Mouse (Mus musculus) liver, postnatal 0 days (tissue): ENCODE results near the gene Asb17. TPM values are rescaled to one million over a fixed set of nuclear protein-coding genes. Genes with fewer than 3 reads are reported as not detected.

Experiments used
- ATAC-seq: fragments of 200-750 bp; cut with Nextera tagmentation; 2 replicates; pipeline ENCODE4 v1.8.0; 2017; ENCODE audit warnings: mild to moderate bottlenecking, moderate library complexity
- DNase-seq: peaks from one replicate; pipeline ENCODE4 v3.0.0-alpha.2; 2016
- H3K27ac ChIP-seq: fragments of 300-500 bp; sonication (generic); 2 replicates; pipeline ENCODE4 v1.5.1; 2014; ENCODE audit warnings: antibody characterized with exemption, moderate library complexity, mild to moderate bottlenecking, low read depth
- H3K27me3 ChIP-seq: fragments of 300-500 bp; sonication (generic); 2 replicates; pipeline ENCODE4 v1.6.1; 2014; ENCODE audit warnings: low read length, control low read depth, mixed read lengths; ENCODE audit not compliant: insufficient read depth
- H3K36me3 ChIP-seq: fragments of 300-500 bp; sonication (generic); replicated peaks from 2 replicates; pipeline ENCODE4 v1.6.1; 2014; ENCODE audit warnings: mild to moderate bottlenecking, control low read depth, low read length, moderate library complexity, mixed read lengths; ENCODE audit not compliant: insufficient read depth
- H3K4me1 ChIP-seq: fragments of 300-500 bp; sonication (generic); 2 replicates; pipeline ENCODE4 v1.6.1; 2014; ENCODE audit warnings: antibody characterized with exemption, mild to moderate bottlenecking, control low read depth; ENCODE audit not compliant: insufficient read depth
- H3K4me2 ChIP-seq: fragments of 300-500 bp; sonication (generic); 2 replicates; pipeline ENCODE4 v1.6.1; 2014; ENCODE audit warnings: low read depth, mild to moderate bottlenecking, low read length, moderate library complexity, mixed read lengths
- H3K4me3 ChIP-seq: fragments of 300-500 bp; sonication (generic); 2 replicates; pipeline ENCODE4 v1.5.1; 2014; ENCODE audit warnings: low read depth, low read length
- H3K9ac ChIP-seq: fragments of 300-500 bp; sonication (generic); replicated peaks from 2 replicates; pipeline ENCODE4 v1.6.1; 2014; ENCODE audit warnings: mild to moderate bottlenecking, moderate library complexity
- H3K9me3 ChIP-seq: fragments of 300-500 bp; sonication (generic); 2 replicates; pipeline ENCODE4 v1.6.1; 2016; ENCODE audit warnings: mild to moderate bottlenecking, control low read depth, low read length, mixed read lengths
- CTCF ChIP-seq: sonication (generic); IDR thresholded peaks from 2 replicates; pipeline ENCODE4 v1.5.1; 2016; ENCODE audit warnings: antibody characterized with exemption, low read depth
- EP300 ChIP-seq: IDR thresholded peaks from 2 replicates; pipeline ENCODE4 v1.6.1; 2016; ENCODE audit warnings: antibody characterized with exemption, low read depth, mild to moderate bottlenecking
- WGBS: fragments of 180-500 bp; shearing (Covaris S2); extraction: QIAGEN DNeasy Blood & Tissue Kit; methylation state at CpG from one replicate; pipeline ENCODE4 v1.1.7; 2014; ENCODE audit not compliant: insufficient replicate concordance; 5-methylcytosine and 5-hydroxymethylcytosine counted together
- polyA plus RNA-seq: library from polyadenylated mRNA; unstranded; fragments of >200 nt; fragmentation: Nextera tagmentation; extraction: Ambion mirVana; gene quantifications from 2 replicates; pipeline ENCODE4 v1.2.1, GENCODE M21; 2015

The Asb17 gene
- 0.40 and 0.66 TPM in 2 replicates for polyA plus RNA-seq

GRCm38 (mm10) chr3:153844030-153844429 is at the start of gene Asb17:
Gene Asb17 (plus strand): TSS chr3:153844209.
- H3K27ac ChIP-seq: no peak within 1 kb of the TSS
- no peak within 1 kb of the TSS for H3K4me3 ChIP-seq
- no peaks in the 10 kb centered on the region for H3K27me3 ChIP-seq
- no peaks in the 10 kb centered on the region for H3K9me3 ChIP-seq
- H3K9ac ChIP-seq: no peak within 1 kb of the TSS
- ATAC-seq: no peak
- H3K4me2 ChIP-seq: no peak within 1 kb of the TSS
- WGBS: 91% methylated on average over 10 of the region's 10 CpGs
- no peaks in the 10 kb centered on the region for H3K36me3 ChIP-seq
- TF ChIP-seq CTCF (no peak), EP300 (no peak)
- no peak for DNase-seq
- H3K4me1 ChIP-seq: peaks cover 3% of the 10 kb centered on the region

GRCm38 (mm10) chr3:153797574-153797973 is 46.4 kb upstream of the Asb17 start:
- Histone ChIP-seq H3K4me2 (no peak overlapping the region), H3K9ac (no peak overlapping the region), H3K27ac (no peak overlapping the region), H3K4me3 (no peak overlapping the region), H3K36me3 (no peaks in the 10 kb centered on the region), H3K4me1 (peaks cover 18% of the 10 kb centered on the region), H3K27me3 (no peaks in the 10 kb centered on the region), H3K9me3 (no peaks in the 10 kb centered on the region)
- 28% methylated on average over 7 of the region's 7 CpGs for WGBS
- ATAC-seq (no peak), DNase-seq (no peak)
- TF ChIP-seq CTCF: no peak
- no peak for TF ChIP-seq EP300

- no peaks in the 10 kb centered on the region for H3K36me3 ChIP-seq
- no peak overlapping the region for H3K4me2 ChIP-seq
- TF ChIP-seq EP300 (no peak), CTCF (no peak)
- H3K27me3 ChIP-seq: no peaks in the 10 kb centered on the region
- no peak overlapping the region for H3K9ac ChIP-seq
- no peaks in the 10 kb centered on the region for H3K9me3 ChIP-seq
- no peak overlapping the region for H3K4me3 ChIP-seq
- 93% methylated on average over 11 of the region's 11 CpGs for WGBS
- H3K27ac ChIP-seq: no peak overlapping the region
- no peak for ATAC-seq
- H3K4me1 ChIP-seq: peaks cover 25% of the 10 kb centered on the region
- no peak for DNase-seq
Observed at GRCm38 (mm10) chr3:153799603-153800002, 44.4 kb upstream of the Asb17 start.

GRCm38 (mm10) chr3:153800690-153801089 is 43.3 kb upstream of the Asb17 start:
- H3K36me3 ChIP-seq: no peaks in the 10 kb centered on the region
- H3K27me3 ChIP-seq: no peaks in the 10 kb centered on the region
- H3K9me3 ChIP-seq: no peaks in the 10 kb centered on the region
- H3K27ac ChIP-seq: no peak overlapping the region
- TF ChIP-seq CTCF (no peak), EP300 (peak; percentile 29; the same call in 1 of the 2 replicates)
- H3K4me3 ChIP-seq: no peak overlapping the region
- H3K4me1 ChIP-seq: peaks cover 25% of the 10 kb centered on the region
- ATAC-seq: no peak
- peak overlapping the region; percentile 35; the same call in 1 of the 2 replicates for H3K4me2 ChIP-seq
- H3K9ac ChIP-seq: no peak overlapping the region
- 53% methylated on average over 5 of the region's 5 CpGs for WGBS
- no peak for DNase-seq

GRCm38 (mm10) chr3:153801541-153801940 is 42.5 kb upstream of the Asb17 start:
- Histone ChIP-seq H3K4me1 (peaks cover 29% of the 10 kb centered on the region), H3K36me3 (no peaks in the 10 kb centered on the region), H3K9me3 (no peaks in the 10 kb centered on the region), H3K27ac (no peak overlapping the region), H3K4me3 (no peak overlapping the region), H3K27me3 (no peaks in the 10 kb centered on the region), H3K4me2 (no peak overlapping the region), H3K9ac (no peak overlapping the region)
- WGBS: 68% methylated on average over 6 of the region's 6 CpGs
- TF ChIP-seq CTCF: no peak
- TF ChIP-seq EP300: no peak
- ATAC-seq (no peak), DNase-seq (no peak)

- Histone ChIP-seq H3K36me3 (no peaks in the 10 kb centered on the region), H3K27me3 (no peaks in the 10 kb centered on the region), H3K9ac (no peak overlapping the region), H3K4me2 (peak overlapping the region; percentile 30; the same call in 1 of the 2 replicates), H3K4me1 (peaks cover 40% of the 10 kb centered on the region), H3K27ac (peak overlapping the region; percentile 45; the same call in 1 of the 2 replicates), H3K4me3 (no peak overlapping the region), H3K9me3 (no peaks in the 10 kb centered on the region)
- TF ChIP-seq CTCF (no peak), EP300 (peak; percentile 79)
- ATAC-seq: peak; percentile 83
- 70% methylated on average over 5 of the region's 5 CpGs for WGBS
- peak; percentile 47 for DNase-seq
Observed at GRCm38 (mm10) chr3:153802640-153803039, 41.4 kb upstream of the Asb17 start.

- no peaks in the 10 kb centered on the region for H3K9me3 ChIP-seq
- 66% methylated on average over 7 of the region's 7 CpGs for WGBS
- no peaks in the 10 kb centered on the region for H3K27me3 ChIP-seq
- H3K4me1 ChIP-seq: peaks cover 45% of the 10 kb centered on the region
- DNase-seq (no peak), ATAC-seq (no peak)
- H3K36me3 ChIP-seq: no peaks in the 10 kb centered on the region
- TF ChIP-seq EP300: no peak
- no peak for TF ChIP-seq CTCF
- no peak overlapping the region for H3K4me3 ChIP-seq
- no peak overlapping the region for H3K27ac ChIP-seq
- no peak overlapping the region for H3K4me2 ChIP-seq
- H3K9ac ChIP-seq: no peak overlapping the region
Observed at GRCm38 (mm10) chr3:153804032-153804431, 40.0 kb upstream of the Asb17 start.
